Mouse (Mus musculus): ENCODE results near the gene Arrdc5.

DNA sequence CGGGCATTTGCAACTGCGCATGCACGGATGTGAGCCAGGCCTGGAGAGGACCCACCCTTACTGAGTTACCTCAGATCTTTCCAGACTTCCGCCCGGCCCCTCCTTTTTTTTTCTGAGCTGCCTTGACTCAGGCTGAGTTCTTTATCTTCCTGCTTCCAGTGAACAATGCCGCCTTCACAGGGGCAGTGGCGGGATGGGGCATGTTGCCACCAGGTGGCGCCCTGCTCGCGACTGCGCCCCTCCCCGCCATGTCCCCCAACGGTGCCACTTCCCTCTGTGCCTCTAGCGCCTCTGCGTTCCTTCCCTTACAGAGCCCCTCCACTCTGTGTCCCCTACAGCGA, 8.9 kb downstream of the Arrdc5 start:
- TF ChIP-seq CTCF (IDR thresholded peaks at IDR 0.05; ENCODE audit: borderline replicate concordance, insufficient read depth, low read length), result peak; percentile 94
- TF ChIP-seq POLR2A (IDR thresholded peaks at IDR 0.05; ENCODE audit: low read depth, low read length), result peak; percentile 55; the same call in 1 of the 2 replicates

Measured in embryonic fibroblast, embryonic 13.5 days (primary cell).